Mouse (Mus musculus) ES-CJ7 (cell line): Measurements from ENCODE around the gene Nfia.

Experiments
- DNase-seq: peaks from one replicate; pipeline ENCODE4 v3.0.0; 2011; ENCODE audit warnings: low read depth, low spot score

Nfia gene

GRCm38 (mm10) chr4:98003323-98004107 lies 231.0 kb downstream of the Nfia start:
- no peak for DNase-seq

GRCm38 (mm10) chr4:98004108-98004625 lies 231.6 kb downstream of the Nfia start:
- no peak for DNase-seq

- no peak for DNase-seq
Observed at GRCm38 (mm10) chr4:98004986-98005385, 232.5 kb downstream of the Nfia start.

- no peak for DNase-seq
Observed at GRCm38 (mm10) chr4:98008814-98009368, 236.4 kb downstream of the Nfia start.

- no peak for DNase-seq
Observed at GRCm38 (mm10) chr4:98009966-98010365, 237.4 kb downstream of the Nfia start.

- DNase-seq = no peak
Observed at GRCm38 (mm10) chr4:98019811-98020210, 247.3 kb downstream of the Nfia start.

GRCm38 (mm10) chr4:98020836-98021235 lies 248.3 kb downstream of the Nfia start:
- DNase-seq = no peak

GRCm38 (mm10) chr4:98023245-98023792 lies 250.8 kb downstream of the Nfia start:
- DNase-seq = no peak

- no peak for DNase-seq
Observed at GRCm38 (mm10) chr4:98027412-98027811, 254.9 kb downstream of the Nfia start.

GRCm38 (mm10) chr4:98031871-98032270 lies 259.3 kb downstream of the Nfia start:
- DNase-seq = no peak

GRCm38 (mm10) chr4:98032332-98032731 lies 259.8 kb downstream of the Nfia start:
- DNase-seq = no peak

- DNase-seq = no peak
Observed at GRCm38 (mm10) chr4:98039095-98039494, 266.6 kb downstream of the Nfia start.

GRCm38 (mm10) chr4:98040179-98040578 lies 267.6 kb downstream of the Nfia start:
- DNase-seq = no peak

- no peak for DNase-seq
Observed at GRCm38 (mm10) chr4:98044611-98045010, 272.1 kb downstream of the Nfia start.

- DNase-seq = no peak
Observed at GRCm38 (mm10) chr4:98047369-98047768, 274.8 kb downstream of the Nfia start.

GRCm38 (mm10) chr4:98049584-98049983 lies 277.1 kb downstream of the Nfia start:
- no peak for DNase-seq

- DNase-seq = no peak
Observed at GRCm38 (mm10) chr4:98050003-98050620, 277.6 kb downstream of the Nfia start.

- no peak for DNase-seq
Observed at GRCm38 (mm10) chr4:98050781-98051180, 278.2 kb downstream of the Nfia start.

- DNase-seq = no peak
Observed at GRCm38 (mm10) chr4:98051326-98051725, 278.8 kb downstream of the Nfia start.

GRCm38 (mm10) chr4:98055036-98055435 lies 282.5 kb downstream of the Nfia start:
- no peak for DNase-seq

GRCm38 (mm10) chr4:98056396-98057020 lies 284.0 kb downstream of the Nfia start:
- DNase-seq = no peak

GRCm38 (mm10) chr4:98057246-98057645 lies 284.7 kb downstream of the Nfia start:
- DNase-seq = no peak
